Mouse (Mus musculus) embryonic facial prominence, embryonic 11.5 days (tissue): ENCODE measurements around the gene Sirt2. TPM values are rescaled to one million over a fixed set of nuclear protein-coding genes. Genes with fewer than 3 reads are reported as not detected.

ENCODE experiments used
- ATAC-seq: fragments of 200-750 bp; cut with Nextera tagmentation; replicated peaks from 2 replicates; pipeline ENCODE4 v1.8.0; 2017; ENCODE audit warnings: low read depth; ENCODE audit not compliant: insufficient number of reproducible peaks, low FRiP score, low TSS enrichment
- DNase-seq: peaks from one replicate; pipeline ENCODE4 v3.0.0-alpha.2; 2015; ENCODE audit warnings: low spot score
- H3K27ac ChIP-seq: fragments of 300-500 bp; sonication (generic); replicated peaks from 2 replicates; pipeline ENCODE4 v1.5.1; 2014; ENCODE audit warnings: mild to moderate bottlenecking, low read depth, low read length, control low read depth
- H3K27me3 ChIP-seq: fragments of 300-500 bp; sonication (generic); 2 replicates; pipeline ENCODE4 v1.6.1; 2014; ENCODE audit warnings: mild to moderate bottlenecking, low read length, moderate library complexity, mixed read lengths; ENCODE audit not compliant: control insufficient read depth, insufficient read depth
- H3K36me3 ChIP-seq: fragments of 300-500 bp; sonication (generic); replicated peaks from 2 replicates; pipeline ENCODE4 v1.6.1; 2014; ENCODE audit warnings: low read depth, mild to moderate bottlenecking, low read length, moderate library complexity, mixed read lengths; ENCODE audit not compliant: control insufficient read depth, insufficient read depth
- H3K4me1 ChIP-seq: fragments of 300-500 bp; sonication (generic); 2 replicates; pipeline ENCODE4 v1.6.1; 2014; ENCODE audit warnings: low read length, mixed read lengths; ENCODE audit not compliant: control insufficient read depth, insufficient read depth
- H3K4me2 ChIP-seq: fragments of 300-500 bp; sonication (generic); 2 replicates; pipeline ENCODE4 v1.6.1; 2014; ENCODE audit warnings: low read depth, mild to moderate bottlenecking, control low read depth, low read length, moderate library complexity
- H3K4me3 ChIP-seq: fragments of 300-500 bp; sonication (generic); 2 replicates; pipeline ENCODE4 v1.5.1; 2014; ENCODE audit warnings: low read depth, low read length, control low read depth
- H3K9ac ChIP-seq: fragments of 300-500 bp; sonication (generic); replicated peaks from 2 replicates; pipeline ENCODE4 v1.6.1; 2014; ENCODE audit warnings: mild to moderate bottlenecking, control low read depth, low read length
- H3K9me3 ChIP-seq: fragments of 300-500 bp; sonication (generic); replicated peaks from 2 replicates; pipeline ENCODE4 v1.6.1; 2016; ENCODE audit warnings: mild to moderate bottlenecking, low read length, inconsistent platforms, mixed read lengths; ENCODE audit not compliant: control insufficient read depth
- WGBS: fragments of 180-500 bp; shearing (Covaris S2); extraction: QIAGEN DNeasy Blood & Tissue Kit; methylation state at CpG from one replicate; pipeline ENCODE4 v1.1.7; 2014; 5-methylcytosine and 5-hydroxymethylcytosine counted together
- polyA plus RNA-seq: library from polyadenylated mRNA; unstranded; fragments of >200 nt; fragmentation: Nextera tagmentation; extraction: Ambion mirVana; gene quantifications from 2 replicates; pipeline ENCODE4 v1.2.1, GENCODE M21; 2014

The Sirt2 gene
- polyA plus RNA-seq, 1 experiment from 2014 or later = 65.6 TPM

DNA sequence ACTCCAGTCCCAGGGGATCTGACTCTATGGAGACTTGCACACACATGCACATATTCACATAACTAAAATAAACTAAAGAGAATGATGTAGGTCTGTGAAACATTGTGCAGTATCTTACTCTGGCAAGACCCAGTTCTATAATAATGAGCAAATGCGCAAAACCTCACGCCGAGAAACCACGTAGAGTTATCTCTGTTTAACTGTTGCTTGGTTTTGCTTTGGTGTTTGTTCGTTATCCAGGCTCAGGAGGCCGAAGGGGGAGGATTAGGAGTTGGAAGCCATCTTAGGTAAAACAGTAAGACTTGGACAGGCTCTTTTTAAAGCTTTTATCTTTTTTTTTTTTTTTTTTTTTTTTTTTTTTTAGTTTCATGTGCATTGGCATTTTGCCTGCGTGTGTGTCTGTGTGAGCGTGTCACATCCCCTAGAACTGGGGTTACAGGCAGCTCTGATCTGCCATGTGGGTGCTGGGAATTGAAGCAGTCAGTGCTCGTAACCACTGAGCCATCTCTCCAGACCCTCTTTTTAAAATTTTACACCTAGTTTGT, 3.0 kb downstream of the Sirt2 start:
- no peak overlapping the region for H3K9ac ChIP-seq
- WGBS = 91% methylated on average over 9 of the region's 9 CpGs

DNA sequence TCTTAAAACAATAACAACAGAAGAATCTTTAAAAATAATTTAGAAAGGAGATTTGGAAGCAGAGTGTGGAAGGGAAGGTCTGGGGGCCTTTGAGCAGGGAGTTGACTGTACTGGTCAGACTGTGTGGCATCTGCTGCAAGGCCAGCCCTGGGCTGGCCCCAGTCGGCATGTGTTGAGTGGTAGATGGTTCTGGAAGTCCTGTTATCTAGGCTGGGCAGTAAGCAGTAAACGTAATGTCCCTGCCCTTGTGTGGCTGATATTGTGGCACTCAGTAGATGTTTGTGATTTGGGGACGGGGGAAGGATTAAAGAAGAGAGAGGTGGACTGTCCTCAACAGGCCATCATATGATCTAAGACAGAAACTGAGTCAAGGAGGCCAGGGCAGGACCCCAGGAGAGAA, 3.8 kb downstream of the Sirt2 start:
- no peak overlapping the region for H3K4me2 ChIP-seq
- no peak overlapping the region for H3K27ac ChIP-seq
- H3K4me3 ChIP-seq = no peak overlapping the region
- H3K9me3 ChIP-seq = no peaks in the 10 kb centered on the region
- no peaks in the 10 kb centered on the region for H3K4me1 ChIP-seq
- DNase-seq = no peak
- WGBS = 92% methylated on average over 3 of the region's 3 CpGs
- no peaks in the 10 kb centered on the region for H3K27me3 ChIP-seq
- H3K36me3 ChIP-seq = no peaks in the 10 kb centered on the region
- ATAC-seq = no peak
- no peak overlapping the region for H3K9ac ChIP-seq

More for the DNA sequence above, 3.0 kb downstream of the Sirt2 start:
- no peak overlapping the region for H3K4me2 ChIP-seq
- H3K4me3 ChIP-seq = no peak overlapping the region
- no peaks in the 10 kb centered on the region for H3K36me3 ChIP-seq
- ATAC-seq (no peak), DNase-seq (no peak)
- H3K9me3 ChIP-seq = no peaks in the 10 kb centered on the region
- H3K27me3 ChIP-seq = no peaks in the 10 kb centered on the region
- no peaks in the 10 kb centered on the region for H3K4me1 ChIP-seq
- no peak overlapping the region for H3K27ac ChIP-seq

DNA sequence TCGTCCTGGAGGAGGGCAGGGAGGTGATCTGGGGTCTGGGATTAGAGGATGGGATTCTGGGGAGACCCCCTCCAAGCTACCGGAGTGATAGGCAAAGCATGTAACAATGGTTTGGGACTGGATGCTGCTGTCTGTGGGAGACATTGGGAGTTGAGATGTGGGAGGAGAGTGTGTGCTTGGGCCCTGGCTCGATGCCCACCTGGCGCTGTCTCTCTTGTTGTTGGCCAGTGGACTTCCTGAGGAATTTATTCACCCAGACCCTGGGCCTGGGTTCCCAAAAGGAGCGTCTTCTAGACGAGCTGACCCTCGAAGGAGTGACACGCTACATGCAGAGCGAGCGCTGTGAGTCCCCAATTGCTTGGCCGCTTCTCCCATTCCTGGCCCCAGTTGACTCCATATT, 5.3 kb downstream of the Sirt2 start:
- Histone ChIP-seq H3K9me3 (no peaks in the 10 kb centered on the region), H3K27me3 (no peaks in the 10 kb centered on the region), H3K27ac (no peak overlapping the region), H3K4me3 (no peak overlapping the region), H3K9ac (no peak overlapping the region), H3K4me2 (no peak overlapping the region), H3K36me3 (no peaks in the 10 kb centered on the region), H3K4me1 (no peaks in the 10 kb centered on the region)
- ATAC-seq = no peak
- WGBS = 91% methylated on average over 11 of the region's 11 CpGs
- no peak for DNase-seq

DNA sequence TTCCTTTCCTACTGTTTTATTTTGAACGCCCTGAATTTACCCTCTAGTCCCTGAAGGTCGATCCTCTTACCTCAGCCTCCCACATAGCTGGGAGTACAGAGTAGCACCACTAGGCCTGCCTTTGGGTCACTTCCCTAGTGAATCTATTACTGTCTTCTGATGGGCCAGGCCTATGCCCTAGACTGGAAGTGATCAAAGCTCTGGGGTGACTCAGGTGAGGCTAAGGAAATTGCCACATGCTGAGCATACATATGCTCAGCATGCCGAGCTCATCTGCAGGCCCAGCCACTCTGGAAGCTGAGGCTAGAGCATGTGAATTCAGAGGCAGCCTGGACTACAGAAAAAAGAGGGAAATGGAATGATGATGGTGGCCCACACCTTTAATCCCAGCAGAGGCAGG, 6.6 kb downstream of the Sirt2 start:
- ATAC-seq (no peak), DNase-seq (no peak)
- Histone ChIP-seq H3K4me2 (no peak overlapping the region), H3K27me3 (no peaks in the 10 kb centered on the region), H3K4me1 (no peaks in the 10 kb centered on the region), H3K4me3 (no peak overlapping the region), H3K9ac (no peak overlapping the region), H3K36me3 (peaks cover 2% of the 10 kb centered on the region; the same call in 1 of the 2 replicates), H3K27ac (no peak overlapping the region), H3K9me3 (no peaks in the 10 kb centered on the region)
- WGBS = 70% methylated on average over 3 of the region's 3 CpGs

DNA sequence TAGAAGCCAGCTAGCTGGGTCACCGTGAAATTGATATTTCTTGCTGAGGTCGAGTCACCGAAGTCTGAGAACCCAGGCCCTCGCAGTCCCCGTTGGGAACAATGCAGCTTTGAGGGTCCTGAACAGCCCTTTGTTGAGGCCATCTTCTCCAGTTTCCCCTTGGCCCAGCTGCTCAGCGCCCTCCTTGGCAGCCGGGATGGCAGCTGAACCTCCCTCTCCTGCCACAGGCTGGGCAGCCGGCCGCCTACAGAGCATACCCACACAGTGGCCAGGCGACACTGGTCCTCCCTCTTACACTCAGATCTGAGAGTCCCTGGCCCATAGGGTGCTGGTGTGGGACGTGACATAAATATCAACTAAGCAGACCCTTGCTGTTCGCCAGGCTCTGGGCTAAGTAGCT, 7.6 kb downstream of the Sirt2 start:
- peak; percentile 15; the same call in 1 of the 2 replicates for ATAC-seq
- H3K27ac ChIP-seq = 0 out of 2 replicates have a peak overlapping the region, but pooled peaks have one; percentile 4
- peaks cover 2% of the 10 kb centered on the region; the same call in 1 of the 2 replicates for H3K36me3 ChIP-seq
- no peak for DNase-seq
- WGBS = 49% methylated on average over 12 of the region's 12 CpGs
- no peak overlapping the region for H3K4me2 ChIP-seq
- no peaks in the 10 kb centered on the region for H3K27me3 ChIP-seq
- H3K9me3 ChIP-seq = no peaks in the 10 kb centered on the region
- no peak overlapping the region for H3K4me3 ChIP-seq
- H3K9ac ChIP-seq = 0 out of 2 replicates have a peak overlapping the region, but pooled peaks have one; percentile 22
- H3K4me1 ChIP-seq = no peaks in the 10 kb centered on the region

DNA sequence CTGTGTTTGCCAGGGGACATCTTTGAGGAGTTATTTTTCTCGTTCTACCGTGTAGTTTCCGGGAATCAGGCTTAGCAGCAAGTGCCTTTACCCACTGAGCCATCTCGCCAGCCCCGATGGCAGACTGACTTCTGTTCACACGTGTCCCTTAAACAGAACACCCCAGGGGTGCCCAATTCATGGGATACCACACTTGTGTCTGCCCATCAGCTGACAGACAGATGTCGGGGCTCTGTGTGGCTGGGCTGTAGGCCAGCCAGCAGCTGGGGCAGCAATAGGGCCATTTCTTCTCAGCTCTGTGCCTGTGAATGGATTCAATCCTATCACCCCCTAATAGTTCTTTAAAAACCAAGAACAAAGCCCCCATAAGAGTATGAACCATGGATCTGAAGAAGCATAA, 8.6 kb downstream of the Sirt2 start:
- 93% methylated on average over 7 of the region's 7 CpGs for WGBS
- Histone ChIP-seq H3K9me3 (no peaks in the 10 kb centered on the region), H3K4me1 (no peaks in the 10 kb centered on the region), H3K4me2 (no peak overlapping the region), H3K4me3 (no peak overlapping the region), H3K27ac (no peak overlapping the region), H3K27me3 (no peaks in the 10 kb centered on the region), H3K9ac (no peak overlapping the region), H3K36me3 (peaks cover 2% of the 10 kb centered on the region; the same call in 1 of the 2 replicates)
- ATAC-seq (no peak), DNase-seq (no peak)

DNA sequence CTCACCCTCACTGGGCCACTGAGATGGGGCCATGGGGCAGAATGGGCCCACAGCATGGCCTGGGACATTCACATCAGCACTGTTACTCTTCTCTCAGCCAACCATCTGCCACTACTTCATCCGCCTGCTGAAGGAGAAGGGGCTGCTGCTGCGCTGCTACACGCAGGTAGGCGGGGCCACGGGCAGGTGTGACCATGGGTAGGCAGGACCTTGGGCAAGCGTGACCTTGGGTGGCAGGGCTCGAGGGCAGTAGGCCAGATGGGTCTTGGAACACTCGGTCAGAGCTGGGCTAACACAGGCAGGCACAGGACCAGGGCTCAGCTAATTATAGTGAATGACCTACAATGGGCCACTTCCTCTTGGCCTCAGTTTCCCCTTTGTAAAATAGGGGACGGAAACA, 12.3 kb downstream of the Sirt2 start:
- Histone ChIP-seq H3K36me3 (peaks cover 2% of the 10 kb centered on the region; the same call in 1 of the 2 replicates), H3K9ac (no peak overlapping the region), H3K27ac (no peak overlapping the region), H3K4me1 (no peaks in the 10 kb centered on the region), H3K9me3 (no peaks in the 10 kb centered on the region), H3K4me3 (no peak overlapping the region), H3K4me2 (no peak overlapping the region), H3K27me3 (no peaks in the 10 kb centered on the region)
- DNase-seq (no peak), ATAC-seq (no peak)
- 82% methylated on average over 9 of the region's 9 CpGs for WGBS

DNA sequence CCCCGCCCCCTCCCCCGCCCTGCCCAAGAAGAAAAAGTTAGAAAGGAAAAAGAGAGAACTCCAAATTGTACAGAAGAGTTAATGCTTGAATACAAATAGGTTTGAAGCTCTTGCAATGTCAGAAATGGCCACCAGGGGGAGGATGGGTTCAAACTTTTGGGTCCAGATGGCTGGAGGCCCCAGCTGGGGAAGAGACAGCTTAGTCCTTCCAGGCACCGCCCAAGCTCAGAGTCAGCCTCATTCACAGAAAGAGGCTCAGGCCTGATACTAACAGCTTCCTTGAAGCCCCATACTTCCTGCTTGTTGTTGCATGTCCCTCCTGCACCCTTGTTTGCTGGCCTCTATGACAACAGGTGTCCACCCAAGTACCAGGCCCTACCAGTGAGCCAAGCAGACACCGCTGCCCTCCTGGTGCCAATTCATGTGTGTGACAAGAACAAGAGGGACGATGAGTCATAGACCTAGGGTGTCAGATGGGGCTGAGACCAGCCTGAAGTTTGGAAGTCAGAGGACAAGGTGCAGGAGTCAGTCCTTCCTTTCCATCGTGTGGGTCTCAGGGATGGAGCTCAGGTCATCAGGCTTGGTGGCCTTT, 13.6 kb downstream of the Sirt2 start:
- WGBS = 51% methylated on average over 6 of the region's 6 CpGs
- Histone ChIP-seq H3K36me3 (peaks cover 2% of the 10 kb centered on the region; the same call in 1 of the 2 replicates), H3K27me3 (no peaks in the 10 kb centered on the region), H3K4me1 (no peaks in the 10 kb centered on the region), H3K4me3 (no peak overlapping the region), H3K4me2 (no peak overlapping the region), H3K9ac (0 out of 2 replicates have a peak overlapping the region, but pooled peaks have one; percentile 13), H3K27ac (no peak overlapping the region), H3K9me3 (no peaks in the 10 kb centered on the region)
- DNase-seq = peak; percentile 95
- ATAC-seq = no peak; the same call in 1 of the 2 replicates
